Mouse (Mus musculus): ENCODE measurements at regions not wholly inside any gene's neighbourhood (a gene's known extent, or its start where the extent isn't known, plus 50 kb on each side); places are given as distances from the start of the nearest gene placed in this dataset. TPM values are rescaled to one million over a fixed set of nuclear protein-coding genes. Genes with fewer than 3 reads are reported as not detected.

GRCm38 (mm10) chr1:46999337-46999736 is 106.7 kb upstream of the Slc39a10 start:
- Histone ChIP-seq H3K4me3 (no peak overlapping the region), H3K27ac (no peak overlapping the region)
- TF ChIP-seq CTCF (IDR thresholded peaks at IDR 0.05), result no peak
- DNase-seq, result no peak
- intact Hi-C loops (cut with DNase I), result no loop called here

GRCm38 (mm10) chr1:46985978-46986377 is 93.3 kb upstream of the Slc39a10 start:
- TF ChIP-seq CTCF (IDR thresholded peaks at IDR 0.05), result no peak
- Histone ChIP-seq H3K27ac (no peak overlapping the region), H3K4me3 (no peak overlapping the region)
- DNase-seq, result no peak
- intact Hi-C loops (cut with DNase I), result no loop called here

GRCm38 (mm10) chr1:46983093-46983492 is 90.4 kb upstream of the Slc39a10 start:
- no peak for TF ChIP-seq CTCF (IDR thresholded peaks at IDR 0.05)
- DNase-seq, result no peak
- Histone ChIP-seq H3K27ac (no peak overlapping the region), H3K4me3 (no peak overlapping the region)
- intact Hi-C loops (cut with DNase I), result no loop called here

GRCm38 (mm10) chr1:46970470-46970869 is 77.8 kb upstream of the Slc39a10 start:
- Histone ChIP-seq H3K27ac (no peak overlapping the region), H3K4me3 (no peak overlapping the region)
- intact Hi-C loops (cut with DNase I), result loop anchor here (5.0 kb wide), 1 partner anchor 118 kb away; no protein-coding TSS in a partner anchor
- peak; percentile 69 for TF ChIP-seq CTCF (IDR thresholded peaks at IDR 0.05)
- DNase-seq, result peak; percentile 43

- intact Hi-C loops (cut with DNase I), result no loop called here
- no peak for TF ChIP-seq CTCF (IDR thresholded peaks at IDR 0.05)
- Histone ChIP-seq H3K27ac (no peak overlapping the region), H3K4me3 (no peak overlapping the region)
- no peak for DNase-seq
These were observed 75.7 kb upstream of the Slc39a10 start for GRCm38 (mm10) chr1:46968361-46968760.

- intact Hi-C loops (cut with DNase I), result no loop called here
- TF ChIP-seq CTCF (IDR thresholded peaks at IDR 0.05), result no peak
- no peak for DNase-seq
These were observed 74.2 kb upstream of the Slc39a10 start for GRCm38 (mm10) chr1:46966917-46967266.

GRCm38 (mm10) chr1:46965996-46966916 is 73.6 kb upstream of the Slc39a10 start:
- intact Hi-C loops (cut with DNase I), result no loop called here
- H3K27ac ChIP-seq, result no peak overlapping the region

More at GRCm38 (mm10) chr1:46966917-46967266, 74.2 kb upstream of the Slc39a10 start:
- no peak overlapping the region for H3K27ac ChIP-seq
- H3K4me3 ChIP-seq, result no peak overlapping the region

GRCm38 (mm10) chr1:46963973-46964727 is 71.5 kb upstream of the Slc39a10 start:
- no peak for DNase-seq
- intact Hi-C loops (cut with DNase I), result no loop called here
- no peak overlapping the region for H3K27ac ChIP-seq
- TF ChIP-seq CTCF (IDR thresholded peaks at IDR 0.05), result no peak
- H3K4me3 ChIP-seq, result no peak overlapping the region

More at GRCm38 (mm10) chr1:46965996-46966916, 73.6 kb upstream of the Slc39a10 start:
- no peak overlapping the region for H3K4me3 ChIP-seq
- TF ChIP-seq CTCF (IDR thresholded peaks at IDR 0.05), result no peak
- DNase-seq, result no peak

Small RNA genes in the stretch of these regions (microRNA-seq; reads per million reads assigned to microRNA genes)
- not detected for gene Mir6350
